Mouse (Mus musculus): Measurements from ENCODE around the gene Got1. TPM values are rescaled to one million over a fixed set of nuclear protein-coding genes. Genes with fewer than 3 reads are reported as not detected.
"Not testable (repeated sequence)": the region's sequence is repeated elsewhere in the genome, so short reads cannot be mapped to it uniquely, and the experiment has no call there.

Got1 gene
- polyA plus RNA-seq, 1 experiment from 2014 or later = 149 TPM

DNA sequence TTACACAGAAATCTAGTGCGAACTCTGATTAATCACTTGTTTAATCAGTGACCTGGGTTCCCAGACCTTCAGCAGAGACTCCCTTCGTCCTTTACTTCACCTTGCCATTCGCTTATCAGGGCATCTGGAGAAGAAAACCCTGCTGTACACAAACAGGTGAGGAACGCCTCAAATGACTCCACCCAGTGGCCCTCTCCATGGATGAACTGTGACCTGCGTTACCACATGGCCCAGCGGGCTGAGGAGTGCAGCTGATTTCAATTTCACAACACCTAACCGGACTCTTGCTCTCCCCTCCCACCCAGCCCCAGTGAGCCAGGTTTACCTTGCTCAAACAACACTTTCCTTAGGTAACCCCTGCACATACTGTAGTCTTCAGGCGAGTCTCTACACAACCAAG, 10.5 kb downstream of the Got1 start:
- Histone ChIP-seq H3K27me3 (ENCODE audit: control insufficient read depth, insufficient read depth, low read length) (no peaks in the 10 kb centered on the region), H3K9ac (ENCODE audit: low read length) (no peak overlapping the region), H3K4me2 (ENCODE audit: low read length) (no peak overlapping the region), H3K4me3 (ENCODE audit: control insufficient read depth in 1 of 2, insufficient read depth in 1 of 2, low read depth in 1 of 2, low read length in 2 of 2) (no peak overlapping the region), H3K36me3 (ENCODE audit: control insufficient read depth, insufficient read depth, low read length) (peaks cover 73% of the 10 kb centered on the region), H3K9me3 (ENCODE audit: control insufficient read depth, low read length) (no peaks in the 10 kb centered on the region), H3K27ac (replicated peaks in 1 of 2; ENCODE audit: control insufficient read depth in 1 of 2, insufficient read depth in 1 of 2, low read depth in 2 of 2, low read length in 2 of 2) (no peak overlapping the region), H3K4me1 (ENCODE audit: control insufficient read depth in 2 of 2, insufficient read depth in 2 of 2, low read length in 2 of 2) (peaks cover 9 to 10% of the 10 kb centered on the region in 2 experiments)
- WGBS = 89% methylated on average over 8 of the region's 8 CpGs
- no peak for ATAC-seq (ENCODE audit: insufficient number of reproducible peaks, insufficient read depth, low FRiP score, low read depth)

DNA sequence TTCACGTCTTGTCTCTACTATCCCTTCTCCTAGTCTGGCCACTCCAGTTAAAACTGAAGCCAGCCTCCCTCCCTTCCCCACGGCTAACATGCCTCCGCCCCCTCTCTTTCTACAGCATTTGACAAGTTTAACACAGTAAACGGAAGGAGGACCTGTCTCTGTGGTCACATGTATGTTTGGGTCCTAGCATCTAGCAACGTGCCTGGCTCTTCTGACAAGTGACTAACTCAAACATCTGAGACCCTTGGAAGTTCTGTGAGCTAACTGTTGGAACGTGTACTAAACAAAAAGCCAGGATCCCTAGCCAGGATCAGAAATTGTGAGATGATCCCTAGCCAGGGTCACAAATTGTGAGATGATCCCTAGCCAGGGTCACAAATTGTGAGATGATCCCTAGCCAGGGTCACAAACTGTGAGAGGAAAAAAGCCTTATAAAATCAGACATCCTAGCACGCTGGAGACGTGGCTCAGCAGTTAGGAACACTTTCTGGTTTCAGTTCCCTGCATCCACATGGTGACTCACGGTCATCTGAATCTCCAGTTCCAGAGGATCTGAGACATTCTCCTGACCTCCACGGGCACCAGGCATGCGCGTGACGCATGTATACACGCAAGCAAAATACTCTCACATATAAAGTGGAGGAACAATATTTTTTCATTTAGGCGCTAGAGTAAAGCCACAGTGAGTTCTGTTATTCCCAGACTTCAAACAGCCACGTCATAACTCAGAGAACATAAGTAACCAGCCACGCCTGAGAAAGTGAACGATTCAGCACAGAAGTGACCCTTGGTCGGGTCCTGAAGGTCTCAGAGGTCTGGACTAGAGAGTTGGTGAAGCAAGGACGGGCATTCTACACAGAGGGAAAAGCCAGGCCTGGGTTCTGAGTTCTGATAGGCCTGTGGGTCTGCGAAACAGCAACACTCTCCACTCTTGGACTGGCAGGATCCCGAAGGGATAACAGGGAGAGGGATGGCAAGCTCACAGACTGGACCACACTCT, 12.5 kb downstream of the Got1 start:
- H3K4me1 ChIP-seq (ENCODE audit: control insufficient read depth in 2 of 2, insufficient read depth in 2 of 2, low read length in 2 of 2) = peaks cover 7 to 10% of the 10 kb centered on the region in 2 experiments
- no peak overlapping the region for H3K4me3 ChIP-seq (ENCODE audit: control insufficient read depth in 1 of 2, insufficient read depth in 1 of 2, low read depth in 1 of 2, low read length in 2 of 2)
- no peak for ATAC-seq (ENCODE audit: insufficient number of reproducible peaks, insufficient read depth, low FRiP score, low read depth)
- 81% methylated on average over 22 of the region's 22 CpGs for WGBS
- H3K27me3 ChIP-seq (ENCODE audit: control insufficient read depth, insufficient read depth, low read length) = no peaks in the 10 kb centered on the region
- H3K9me3 ChIP-seq (ENCODE audit: control insufficient read depth, low read length) = no peaks in the 10 kb centered on the region
- H3K9ac ChIP-seq (ENCODE audit: low read length) = no peak overlapping the region
- H3K36me3 ChIP-seq (ENCODE audit: control insufficient read depth, insufficient read depth, low read length) = peaks cover 82% of the 10 kb centered on the region
- no peak overlapping the region for H3K27ac ChIP-seq (replicated peaks in 1 of 2; ENCODE audit: control insufficient read depth in 1 of 2, insufficient read depth in 1 of 2, low read depth in 2 of 2, low read length in 2 of 2)
- no peak overlapping the region for H3K4me2 ChIP-seq (ENCODE audit: low read length)

- 89% methylated on average over 14 of the region's 14 CpGs for WGBS
- H3K4me3 ChIP-seq (ENCODE audit: control insufficient read depth in 1 of 2, insufficient read depth in 1 of 2, low read depth in 1 of 2, low read length in 2 of 2) = no peak overlapping the region
- no peak for ATAC-seq (ENCODE audit: insufficient number of reproducible peaks, insufficient read depth, low FRiP score, low read depth)
Measured at GRCm38 (mm10) chr19:43510436-43511220, 13.8 kb downstream of the Got1 start.

DNA sequence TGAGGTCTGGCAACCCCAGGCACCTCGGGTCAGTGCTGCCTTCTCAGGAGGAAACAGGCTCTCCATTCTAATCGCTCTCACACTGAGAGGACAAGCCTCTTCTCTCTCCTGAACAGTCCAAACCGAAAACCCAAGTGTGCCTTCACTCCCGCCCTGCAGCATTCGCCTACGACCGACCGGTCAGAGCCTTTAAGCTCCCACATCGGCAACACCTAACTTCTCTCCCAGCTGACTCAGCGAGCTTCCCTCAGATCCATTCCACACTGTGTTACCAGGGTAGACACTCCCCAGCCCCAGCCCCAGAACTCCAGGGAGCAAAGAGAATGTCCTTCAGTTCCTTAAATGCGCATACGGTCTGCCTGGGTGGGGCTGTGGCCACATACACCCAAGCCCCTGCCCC, 19.0 kb downstream of the Got1 start:
- Histone ChIP-seq H3K4me1 (ENCODE audit: control insufficient read depth in 2 of 2, insufficient read depth in 2 of 2, low read length in 2 of 2) (no peaks in the 10 kb centered on the region), H3K27ac (replicated peaks in 1 of 2; ENCODE audit: control insufficient read depth in 1 of 2, insufficient read depth in 1 of 2, low read depth in 2 of 2, low read length in 2 of 2) (no peak overlapping the region), H3K9ac (ENCODE audit: low read length) (no peak overlapping the region), H3K4me3 (ENCODE audit: control insufficient read depth in 1 of 2, insufficient read depth in 1 of 2, low read depth in 1 of 2, low read length in 2 of 2) (no peak overlapping the region), H3K9me3 (ENCODE audit: control insufficient read depth, low read length) (no peaks in the 10 kb centered on the region), H3K4me2 (ENCODE audit: low read length) (no peak overlapping the region), H3K36me3 (ENCODE audit: control insufficient read depth, insufficient read depth, low read length) (peaks cover 86% of the 10 kb centered on the region), H3K27me3 (ENCODE audit: control insufficient read depth, insufficient read depth, low read length) (no peaks in the 10 kb centered on the region)
- 87% methylated on average over 12 of the region's 12 CpGs for WGBS
- ATAC-seq (ENCODE audit: insufficient number of reproducible peaks, insufficient read depth, low FRiP score, low read depth) = no peak

More at GRCm38 (mm10) chr19:43510436-43511220, 13.8 kb downstream of the Got1 start:
- H3K27me3 ChIP-seq (ENCODE audit: control insufficient read depth, insufficient read depth, low read length) = no peaks in the 10 kb centered on the region
- H3K27ac ChIP-seq (replicated peaks in 1 of 2; ENCODE audit: control insufficient read depth in 1 of 2, insufficient read depth in 1 of 2, low read depth in 2 of 2, low read length in 2 of 2) = no peak overlapping the region
- H3K9ac ChIP-seq (ENCODE audit: low read length) = no peak overlapping the region
- peaks cover 91% of the 10 kb centered on the region for H3K36me3 ChIP-seq (ENCODE audit: control insufficient read depth, insufficient read depth, low read length)
- no peaks in the 10 kb centered on the region for H3K4me1 ChIP-seq (ENCODE audit: control insufficient read depth in 2 of 2, insufficient read depth in 2 of 2, low read length in 2 of 2)
- no peak overlapping the region for H3K4me2 ChIP-seq (ENCODE audit: low read length)
- no peaks in the 10 kb centered on the region for H3K9me3 ChIP-seq (ENCODE audit: control insufficient read depth, low read length)

DNA sequence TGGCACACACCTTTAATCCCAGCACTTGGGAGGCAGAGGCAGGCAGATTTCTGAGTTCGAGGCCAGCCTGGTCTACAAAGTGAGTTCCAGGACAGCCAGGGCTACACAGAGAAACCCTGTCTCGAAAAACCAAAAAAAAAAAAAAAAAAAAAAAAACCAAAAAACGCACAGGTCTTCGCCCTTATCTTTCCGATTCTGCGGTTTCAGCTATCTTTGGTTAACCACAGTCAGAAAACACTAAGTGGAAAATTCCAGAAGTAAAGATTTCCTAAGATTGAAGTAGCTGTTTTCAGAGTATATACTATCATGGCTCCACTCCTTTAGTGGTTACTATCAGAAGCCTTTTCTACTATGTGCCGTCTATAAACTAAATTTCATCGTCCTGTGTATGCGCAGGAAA, 20.8 kb downstream of the Got1 start:
- H3K4me3 ChIP-seq (ENCODE audit: control insufficient read depth in 1 of 2, insufficient read depth in 1 of 2, low read depth in 1 of 2, low read length in 2 of 2); H3K4me2 ChIP-seq (ENCODE audit: low read length); H3K9ac ChIP-seq (ENCODE audit: low read length); H3K4me1 ChIP-seq (ENCODE audit: control insufficient read depth in 2 of 2, insufficient read depth in 2 of 2, low read length in 2 of 2); H3K27me3 ChIP-seq (ENCODE audit: control insufficient read depth, insufficient read depth, low read length); H3K9me3 ChIP-seq (ENCODE audit: control insufficient read depth, low read length); H3K27ac ChIP-seq (replicated peaks in 1 of 2; ENCODE audit: control insufficient read depth in 1 of 2, insufficient read depth in 1 of 2, low read depth in 2 of 2, low read length in 2 of 2); ATAC-seq (ENCODE audit: insufficient number of reproducible peaks, insufficient read depth, low FRiP score, low read depth): not testable (repeated sequence)
- H3K36me3 ChIP-seq (ENCODE audit: control insufficient read depth, insufficient read depth, low read length) = peaks cover 89% of the 10 kb centered on the region
- WGBS = 91% methylated on average over 8 of the region's 9 CpGs

- no peaks in the 10 kb centered on the region for H3K4me1 ChIP-seq (ENCODE audit: control insufficient read depth in 2 of 2, insufficient read depth in 2 of 2, low read length in 2 of 2)
- no peak overlapping the region for H3K4me3 ChIP-seq (ENCODE audit: control insufficient read depth in 1 of 2, insufficient read depth in 1 of 2, low read depth in 1 of 2, low read length in 2 of 2)
- peaks cover 83% of the 10 kb centered on the region for H3K36me3 ChIP-seq (ENCODE audit: control insufficient read depth, insufficient read depth, low read length)
- H3K4me2 ChIP-seq (ENCODE audit: low read length) = no peak overlapping the region
- ATAC-seq (ENCODE audit: insufficient number of reproducible peaks, insufficient read depth, low FRiP score, low read depth) = no peak
- 84% methylated on average over 11 of the region's 11 CpGs for WGBS
- H3K9ac ChIP-seq (ENCODE audit: low read length) = no peak overlapping the region
- H3K27ac ChIP-seq (replicated peaks in 1 of 2; ENCODE audit: control insufficient read depth in 1 of 2, insufficient read depth in 1 of 2, low read depth in 2 of 2, low read length in 2 of 2) = no peak overlapping the region
- no peaks in the 10 kb centered on the region for H3K9me3 ChIP-seq (ENCODE audit: control insufficient read depth, low read length)
- no peaks in the 10 kb centered on the region for H3K27me3 ChIP-seq (ENCODE audit: control insufficient read depth, insufficient read depth, low read length)
Measured at GRCm38 (mm10) chr19:43502630-43503029, 21.8 kb downstream of the Got1 start.

DNA sequence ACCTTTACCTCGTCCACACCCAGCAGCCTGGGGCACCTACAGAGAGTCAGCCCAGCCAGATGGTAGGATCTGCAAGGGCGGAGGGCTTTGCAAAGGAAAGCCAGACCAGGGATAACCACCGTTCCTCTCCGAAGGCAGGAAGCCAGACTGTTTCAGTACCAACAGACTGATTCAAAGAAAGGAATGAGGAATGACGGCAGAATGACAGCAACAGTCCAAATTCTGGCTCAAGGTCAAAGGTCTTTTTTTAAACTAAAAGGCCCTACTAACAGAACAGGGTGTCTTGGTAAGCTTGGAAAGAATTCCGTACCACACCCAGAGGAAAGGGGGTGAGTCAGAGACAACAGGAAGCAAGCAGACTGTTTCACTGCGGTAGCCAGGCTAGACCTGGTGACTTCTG, 25.5 kb downstream of the Got1 start:
- H3K27me3 ChIP-seq (ENCODE audit: control insufficient read depth, insufficient read depth, low read length) = no peaks in the 10 kb centered on the region
- no peaks in the 10 kb centered on the region for H3K9me3 ChIP-seq (ENCODE audit: control insufficient read depth, low read length)
- no peak overlapping the region for H3K4me2 ChIP-seq (ENCODE audit: low read length)
- H3K4me1 ChIP-seq (ENCODE audit: control insufficient read depth in 2 of 2, insufficient read depth in 2 of 2, low read length in 2 of 2) = peaks cover 6 to 8% of the 10 kb centered on the region in 2 experiments; a peak in 2 of 4 replicates
- no peak overlapping the region for H3K9ac ChIP-seq (ENCODE audit: low read length)
- H3K27ac ChIP-seq (replicated peaks in 1 of 2; ENCODE audit: control insufficient read depth in 1 of 2, insufficient read depth in 1 of 2, low read depth in 2 of 2, low read length in 2 of 2) = no peak overlapping the region
- no peak overlapping the region for H3K4me3 ChIP-seq (ENCODE audit: control insufficient read depth in 1 of 2, insufficient read depth in 1 of 2, low read depth in 1 of 2, low read length in 2 of 2)
- no peak for ATAC-seq (ENCODE audit: insufficient number of reproducible peaks, insufficient read depth, low FRiP score, low read depth)
- WGBS = 77% methylated on average over 7 of the region's 7 CpGs
- peaks cover 54% of the 10 kb centered on the region for H3K36me3 ChIP-seq (ENCODE audit: control insufficient read depth, insufficient read depth, low read length)

Measured in heart, embryonic 14.5 days (tissue).